Mouse (Mus musculus) C2C12 (cell line): Measurements from ENCODE around the gene AC134908.4.

Experiments used
- CEBPB ChIP-seq: IDR thresholded peaks from one replicate; pipeline ENCODE4 v1.6.1; 2011; ENCODE audit warnings: low read depth, mild to moderate bottlenecking, control low read depth, moderate library complexity
- CTCF ChIP-seq: IDR thresholded peaks from one replicate; pipeline ENCODE4 v1.5.1; 2011; ENCODE audit not compliant: control insufficient read depth, insufficient read depth, insufficient read length
- MAX ChIP-seq: IDR thresholded peaks from one replicate; pipeline ENCODE4 v1.6.1; 2011; ENCODE audit warnings: mild to moderate bottlenecking, control low read depth
- USF1 ChIP-seq: IDR thresholded peaks from one replicate; pipeline ENCODE4 v1.6.1; 2011; ENCODE audit warnings: low read depth, mild to moderate bottlenecking, control low read depth, moderate library complexity

- no peak for TF ChIP-seq CTCF
- TF ChIP-seq USF1, result no peak
- TF ChIP-seq MAX, result no peak
- no peak for TF ChIP-seq CEBPB
Measured at GRCm38 (mm10) chr17:25796211-25796771, 832 bp upstream of the AC134908.4 start.
